Mouse (Mus musculus) liver, adult (tissue): ENCODE data around the gene Jsrp1.
A peak's percentile ranks its signal among the peaks of the same experiment; 100 is the strongest.

ENCODE experiments used
- GATA4 ChIP-seq: IDR thresholded peaks from 2 replicates; pipeline ENCODE4 v1.6.1; 2014; ENCODE audit warnings: mild to moderate bottlenecking, low read length; ENCODE audit not compliant: insufficient replicate concordance

The Jsrp1 gene

GRCm38 (mm10) chr10:80790761-80791404, 22.4 kb downstream of the Jsrp1 start:
- TF ChIP-seq GATA4, result no peak

- TF ChIP-seq GATA4, result no peak
Measured at GRCm38 (mm10) chr10:80787517-80787916, 25.8 kb downstream of the Jsrp1 start.

GRCm38 (mm10) chr10:80785963-80786362, 27.3 kb downstream of the Jsrp1 start:
- TF ChIP-seq GATA4, result no peak

GRCm38 (mm10) chr10:80784871-80785270, 28.4 kb downstream of the Jsrp1 start:
- no peak for TF ChIP-seq GATA4

- TF ChIP-seq GATA4, result no peak
Measured at GRCm38 (mm10) chr10:80784302-80784701, 29.0 kb downstream of the Jsrp1 start.

- TF ChIP-seq GATA4, result peak; percentile 47; the same call in 1 of the 2 replicates
Measured at GRCm38 (mm10) chr10:80779565-80779964, 33.7 kb downstream of the Jsrp1 start.

- TF ChIP-seq GATA4, result no peak
Measured at GRCm38 (mm10) chr10:80777123-80777522, 36.2 kb downstream of the Jsrp1 start.

GRCm38 (mm10) chr10:80776358-80776869, 36.9 kb downstream of the Jsrp1 start:
- TF ChIP-seq GATA4, result no peak

GRCm38 (mm10) chr10:80775731-80776130, 37.6 kb downstream of the Jsrp1 start:
- no peak for TF ChIP-seq GATA4

GRCm38 (mm10) chr10:80774981-80775380, 38.3 kb downstream of the Jsrp1 start:
- TF ChIP-seq GATA4, result no peak

GRCm38 (mm10) chr10:80774549-80774948, 38.7 kb downstream of the Jsrp1 start:
- no peak for TF ChIP-seq GATA4

- no peak for TF ChIP-seq GATA4
Measured at GRCm38 (mm10) chr10:80773816-80774215, 39.5 kb downstream of the Jsrp1 start.

- TF ChIP-seq GATA4, result no peak
Measured at GRCm38 (mm10) chr10:80768365-80768764, 44.9 kb downstream of the Jsrp1 start.

GRCm38 (mm10) chr10:80766161-80766815, 47.0 kb downstream of the Jsrp1 start:
- TF ChIP-seq GATA4, result no peak

GRCm38 (mm10) chr10:80765746-80766145, 47.6 kb downstream of the Jsrp1 start:
- no peak for TF ChIP-seq GATA4

- TF ChIP-seq GATA4, result no peak
Measured at GRCm38 (mm10) chr10:80763502-80763901, 49.8 kb downstream of the Jsrp1 start.
